Mouse (Mus musculus): ENCODE data around the gene Zdhhc4. TPM values are rescaled to one million over a fixed set of nuclear protein-coding genes. Genes with fewer than 3 reads are reported as not detected.

The Zdhhc4 gene
- total RNA-seq, 2 experiments from 2014 or later = 35.0 to 37.5 TPM

DNA sequence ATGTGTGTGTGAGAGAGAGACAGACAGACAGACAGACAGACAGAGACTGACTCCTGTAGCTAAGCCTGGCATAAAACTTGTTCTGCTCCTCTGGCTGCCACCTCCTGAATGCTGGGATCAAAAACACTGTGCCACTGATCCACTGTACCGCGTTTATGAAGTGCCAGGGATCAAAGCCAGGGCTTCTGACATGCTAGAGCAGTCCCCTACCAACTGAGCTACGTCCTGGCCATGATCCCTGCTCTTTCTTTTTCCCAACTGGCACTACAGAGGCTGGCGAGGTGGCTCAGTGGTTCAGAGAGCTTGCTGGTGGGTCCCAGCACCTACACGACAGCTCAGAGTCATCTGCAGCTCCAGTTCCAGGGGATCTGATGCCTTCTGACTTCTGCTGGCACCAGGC is 53.3 kb downstream of the Zdhhc4 start:
- DNase-seq = no peak

DNA sequence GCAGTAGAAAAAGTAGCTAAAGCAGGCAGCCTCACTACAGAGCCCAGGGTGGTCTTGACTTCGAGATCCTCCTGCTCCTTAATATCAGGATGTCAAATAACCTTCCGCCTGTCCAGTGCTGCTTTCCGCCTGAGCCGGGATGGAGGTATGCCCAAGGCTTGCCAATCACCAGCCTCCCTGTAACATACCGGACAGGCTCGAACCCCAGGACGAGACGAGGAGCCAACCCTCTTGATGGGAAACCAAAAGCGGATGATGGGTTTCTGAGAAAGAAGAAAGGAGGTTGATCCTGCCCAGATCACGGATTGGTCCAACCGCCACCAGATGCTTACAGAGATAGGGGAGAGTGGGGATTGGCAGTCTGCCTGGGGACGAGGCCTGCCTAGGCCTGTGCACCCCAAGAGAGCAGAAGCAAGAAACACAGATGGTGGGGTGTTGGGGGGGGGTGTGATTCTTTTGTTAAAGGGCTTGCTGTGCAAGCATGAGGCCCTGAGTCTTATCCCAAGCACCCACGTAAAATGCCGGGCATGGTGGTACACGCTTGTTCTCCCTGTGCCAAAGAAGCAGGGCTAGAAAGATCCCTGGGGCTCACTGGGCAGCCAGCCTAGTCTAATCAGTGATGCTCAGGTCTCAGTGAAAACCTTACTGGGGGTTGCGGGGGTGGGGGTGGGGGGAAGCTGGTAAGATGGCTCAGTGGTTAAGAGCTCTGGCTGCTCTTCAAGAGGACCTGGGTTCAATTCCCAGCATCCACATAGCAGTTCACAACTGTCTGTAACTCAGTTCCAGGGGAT is 56.3 kb downstream of the Zdhhc4 start:
- DNase-seq = no peak

DNA sequence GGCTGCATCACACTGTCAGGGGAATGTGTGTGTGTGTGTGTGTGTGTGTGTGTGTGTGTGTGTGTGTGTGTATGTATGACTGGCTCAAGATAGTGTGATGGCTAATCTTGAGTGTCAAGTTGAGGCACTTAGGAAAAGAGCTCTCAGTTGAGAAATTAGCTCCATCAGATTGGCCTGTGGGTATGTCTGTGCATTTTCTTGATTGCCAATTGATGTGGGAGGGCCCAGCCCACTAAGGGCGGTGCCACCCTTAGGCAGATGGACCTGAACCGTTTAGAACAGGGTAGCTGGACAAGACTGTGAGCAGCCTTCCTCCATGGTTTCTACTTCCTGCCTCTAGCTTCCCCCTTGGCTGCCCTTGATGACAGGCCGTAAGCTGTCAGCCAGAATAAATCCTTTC is 56.9 kb downstream of the Zdhhc4 start:
- no peak for DNase-seq

DNA sequence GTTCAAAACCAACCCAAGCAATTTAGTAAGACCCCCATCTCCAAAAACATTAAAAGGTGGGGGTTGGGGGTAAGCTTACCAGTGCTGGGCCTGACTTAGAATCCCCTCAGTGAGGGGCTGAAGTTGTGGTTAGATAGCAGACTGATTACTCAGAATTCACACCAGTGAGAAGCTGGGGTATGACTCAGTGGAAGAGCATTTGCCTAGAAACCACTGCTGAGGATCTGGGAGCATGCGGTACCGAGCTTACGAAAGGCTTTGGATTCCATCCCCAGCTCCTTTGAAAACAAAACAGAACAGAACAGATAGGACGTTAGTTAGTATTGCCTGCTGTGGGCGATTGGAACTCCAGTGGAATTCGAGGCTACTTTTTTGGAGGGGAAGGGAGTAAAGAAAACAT is 57.4 kb downstream of the Zdhhc4 start:
- DNase-seq = no peak

DNA sequence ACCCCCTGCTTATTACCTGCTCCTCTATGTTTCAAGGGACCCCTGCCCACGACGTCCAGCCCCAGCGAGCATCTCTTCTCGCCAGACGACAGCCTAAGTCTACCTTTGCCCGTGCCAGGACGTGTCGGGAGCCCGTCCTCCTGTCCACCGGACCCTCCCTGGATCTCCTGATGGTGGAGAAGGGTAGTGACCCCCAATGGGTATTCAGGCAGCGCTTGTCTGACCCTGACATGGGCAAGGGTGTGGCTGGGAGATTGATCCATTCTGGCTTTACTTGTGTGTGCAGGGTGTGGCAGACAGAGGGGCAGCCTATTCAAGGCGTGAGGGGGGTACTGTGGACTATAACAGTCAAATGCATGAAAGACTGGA is 58.9 kb downstream of the Zdhhc4 start:
- no peak for DNase-seq

DNA sequence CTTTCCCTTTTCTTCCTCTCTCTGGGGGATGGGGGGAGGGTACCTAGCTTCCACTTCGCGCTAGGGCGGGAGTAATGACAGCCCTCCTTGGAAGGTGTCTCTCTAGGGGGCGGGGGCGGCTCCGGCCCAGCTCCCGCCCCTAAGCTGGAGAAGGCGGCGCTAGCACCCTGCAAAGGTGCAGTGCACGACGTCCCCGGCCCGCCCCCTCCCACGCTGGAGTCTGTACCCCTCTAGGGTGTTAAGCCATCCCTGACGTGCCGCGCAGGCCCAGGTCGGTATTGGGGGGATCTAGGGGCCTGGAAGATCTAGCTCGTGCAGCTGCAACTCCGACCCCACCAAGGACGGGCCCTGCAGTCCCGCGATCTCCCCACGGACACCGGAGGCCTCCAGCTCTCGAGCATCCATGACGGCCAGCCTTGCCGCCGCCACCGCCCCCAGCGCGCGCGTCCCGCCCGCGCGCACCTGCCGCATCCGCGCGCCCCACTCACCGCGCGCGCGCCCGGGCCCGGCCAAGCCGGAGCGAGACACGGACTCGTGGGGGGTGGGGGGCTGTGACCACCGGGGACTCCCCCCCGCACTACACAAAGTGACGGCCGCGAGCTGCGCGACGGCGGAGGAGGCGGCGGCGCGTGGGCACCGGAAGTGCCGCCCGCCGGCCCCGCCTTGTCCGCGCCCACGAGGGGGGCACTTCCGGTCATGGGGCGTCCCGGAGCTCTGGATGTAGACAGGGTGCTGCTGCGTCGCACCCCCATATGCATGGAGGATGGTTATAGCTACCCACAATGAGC is 59.5 kb downstream of the Zdhhc4 start, which contains the start of gene Zfp316:
Gene Zfp316, minus strand, starts transcription at position 660 of the 788 bp plus-strand sequence.
- DNase-seq = peak; percentile 73

DNA sequence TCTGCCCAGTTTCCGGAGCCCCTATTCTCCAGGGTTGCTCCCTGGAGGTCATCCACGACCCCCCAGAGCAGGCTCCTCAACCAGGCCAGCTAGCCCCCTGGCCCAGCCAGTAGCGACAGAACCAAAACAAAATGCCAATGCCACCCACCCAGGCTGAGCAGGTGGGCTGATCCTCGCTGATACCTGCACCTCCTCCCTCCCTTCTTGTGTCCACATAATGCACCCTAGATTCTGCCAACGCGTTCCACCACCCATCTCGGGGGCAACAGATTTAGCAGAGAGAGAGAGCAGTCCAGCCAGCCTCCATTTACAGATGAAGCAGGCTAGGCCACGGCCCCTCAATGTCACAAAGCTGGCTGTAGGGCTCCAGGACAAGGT is 60.1 kb downstream of the Zdhhc4 start:
- no peak for DNase-seq

DNA sequence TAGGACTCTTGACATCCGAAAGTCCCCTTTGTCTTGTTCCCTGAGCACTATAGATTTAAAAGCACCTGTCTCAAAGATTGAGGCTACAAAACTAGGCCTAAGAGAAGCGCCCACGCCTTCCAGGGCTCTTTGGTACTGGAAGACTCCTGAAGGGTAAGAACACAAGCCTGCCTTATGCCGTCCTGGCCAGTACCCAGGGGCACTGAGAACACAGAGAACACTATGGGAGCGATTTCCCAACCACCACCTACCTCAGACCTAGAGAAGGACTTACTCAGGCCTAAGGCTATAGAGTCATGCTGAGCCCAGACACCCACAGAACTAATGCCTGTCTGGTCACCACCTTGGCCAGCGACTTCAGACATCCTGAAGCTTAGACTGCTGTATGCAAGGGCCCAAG is 62.3 kb downstream of the Zdhhc4 start:
- DNase-seq = no peak

Other genes with a start within 250 kb of the Zdhhc4 start
- gene Rnf216, start 216.3 kb downstream of the Zdhhc4 start, total RNA-seq (2021) = 10 to 100 TPM; 22.1 to 25.9 TPM
- not detected for gene Olfr718-ps1, start 181.7 kb downstream of the Zdhhc4 start, total RNA-seq (2021)
- gene Rbak, start 148.5 kb downstream of the Zdhhc4 start, total RNA-seq (2021) = 1 to 10 TPM; 6.9 to 8.6 TPM
- gene Spdye4b, start 148.2 kb downstream of the Zdhhc4 start, total RNA-seq (2021) = not detected
- not detected for gene Spdye4a, start 102.4 kb downstream of the Zdhhc4 start, total RNA-seq (2021)
- 10 to 100 TPM; 10.5 to 11.6 TPM for gene Zfp12, start 94.1 kb downstream of the Zdhhc4 start, total RNA-seq (2021)
- gene Zfp316, start 59.2 kb downstream of the Zdhhc4 start, total RNA-seq (2021) = 1 to 10 TPM; 4.4 to 4.5 TPM
- under 1 TPM; 0.66 to 0.75 TPM for gene Zfp853, start 35.6 kb downstream of the Zdhhc4 start, total RNA-seq (2021)
- 10 to 100 TPM; 10.6 to 11.6 TPM for gene E130309D02Rik, start 13.9 kb downstream of the Zdhhc4 start, total RNA-seq (2021)
- under 1 TPM; 0.05 to 0.11 TPM for gene Grid2ip, start 28.1 kb upstream of the Zdhhc4 start, total RNA-seq (2021)
- 100 to 1,000 TPM in 1 of 2 experiments, 10 to 100 TPM in 1; 89.0 to 110 TPM for gene Kdelr2, start 74.6 kb upstream of the Zdhhc4 start, total RNA-seq (2021)
- gene Daglb, start 135.3 kb upstream of the Zdhhc4 start, total RNA-seq (2021) = 1 to 10 TPM; 4.2 to 5.7 TPM
- 100 to 1,000 TPM; 237 to 250 TPM for gene Rac1, start 198.8 kb upstream of the Zdhhc4 start, total RNA-seq (2021)